Mouse (Mus musculus) NIH3T3 (cell line): ENCODE results near the gene Olfr988.
"Not testable (repeated sequence)": the region's sequence is repeated elsewhere in the genome, so short reads cannot be mapped to it uniquely, and the experiment has no call there.

Source experiments
- DNase-seq: peaks from one replicate; pipeline ENCODE4 v3.0.0-alpha.2; 2012; ENCODE audit warnings: low read depth

Gene Olfr988

GRCm38 (mm10) chr2:85363127-85363526 lies at the start of gene Olfr988:
Gene Olfr988, minus strand, starts transcription at chr2:85363227.
- DNase-seq: not testable (repeated sequence)

GRCm38 (mm10) chr2:85409369-85409768 lies 46.3 kb upstream of the Olfr988 start, which contains the start of gene Olfr992:
Gene Olfr992, minus strand, starts transcription at chr2:85409469.
- DNase-seq: no peak

- no peak for DNase-seq
Observed at GRCm38 (mm10) chr2:85339972-85340371, 23.1 kb downstream of the Olfr988 start.

GRCm38 (mm10) chr2:85339215-85339614 lies 23.8 kb downstream of the Olfr988 start, which contains the start of gene Olfr987:
Gene Olfr987, minus strand, starts transcription at chr2:85339315.
- not testable (repeated sequence) for DNase-seq

GRCm38 (mm10) chr2:85319106-85319505 lies 43.9 kb downstream of the Olfr988 start:
- no peak for DNase-seq
